Mouse (Mus musculus): ENCODE measurements at regions not wholly inside any gene's neighbourhood (a gene's known extent, or its start where the extent isn't known, plus 50 kb on each side); places are given as distances from the start of the nearest gene placed in this dataset.

DNA sequence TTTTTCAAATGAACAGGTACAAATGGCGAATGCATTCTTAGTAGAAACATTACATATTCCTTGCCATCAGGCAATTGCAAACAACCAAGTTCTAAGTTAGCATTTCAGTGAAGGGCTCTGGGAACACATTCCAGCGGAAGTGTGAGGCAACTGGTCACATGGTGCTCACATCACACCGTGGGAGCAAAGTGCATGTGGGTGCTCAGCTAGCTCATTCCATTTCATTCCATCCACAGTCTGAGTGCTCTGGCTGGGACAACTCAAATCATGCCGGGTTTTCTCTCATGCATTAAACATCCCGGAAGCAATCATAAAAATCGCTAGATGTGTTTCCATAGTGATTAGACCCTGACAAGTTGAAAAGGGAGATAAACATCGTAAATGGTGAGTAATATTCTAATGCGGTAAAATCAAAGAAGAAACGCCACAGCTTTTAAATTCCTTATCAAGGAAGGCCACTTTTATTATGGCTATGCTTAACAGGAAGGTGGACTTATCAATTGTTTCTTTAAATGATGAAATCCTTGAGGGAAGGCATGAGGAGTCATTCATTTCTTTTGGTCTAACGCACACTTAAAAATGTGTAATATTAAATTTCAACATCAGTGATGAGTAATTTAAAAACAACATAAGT lies 104.1 kb downstream of the Rassf9 start:
- H3K9me3 ChIP-seq (ENCODE audit: control insufficient read depth, low read length) = no peaks in the 10 kb centered on the region
- no peak overlapping the region for H3K4me2 ChIP-seq (ENCODE audit: low read depth, low read length, severe bottlenecking)
- no peak for DNase-seq (ENCODE audit: low spot score)
- WGBS = 89% methylated on average over 10 of the region's 10 CpGs
- no peak overlapping the region for H3K9ac ChIP-seq (ENCODE audit: low read length)
- no peak overlapping the region for H3K4me3 ChIP-seq (ENCODE audit: low read depth, low read length)
- no peaks in the 10 kb centered on the region for H3K36me3 ChIP-seq (ENCODE audit: control insufficient read depth, insufficient read depth, low read length)
- no peak for ATAC-seq (replicated peaks; ENCODE audit: low FRiP score)
- no peaks in the 10 kb centered on the region for H3K4me1 ChIP-seq (replicated peaks; ENCODE audit: control insufficient read depth, insufficient read depth, low read length)
- no peaks in the 10 kb centered on the region for H3K27me3 ChIP-seq (ENCODE audit: control insufficient read depth, insufficient read depth, low read length)
- H3K27ac ChIP-seq (ENCODE audit: low read depth, low read length) = no peak overlapping the region
